Mouse (Mus musculus): ENCODE data around the gene Gng3. TPM values are rescaled to one million over a fixed set of nuclear protein-coding genes. Genes with fewer than 3 reads are reported as not detected.
"Not testable (repeated sequence)": the region's sequence is repeated elsewhere in the genome, so short reads cannot be mapped to it uniquely, and the experiment has no call there.

Gene Gng3
- polyA plus RNA-seq, 1 experiment from 2014 or later = 1.3 TPM

DNA sequence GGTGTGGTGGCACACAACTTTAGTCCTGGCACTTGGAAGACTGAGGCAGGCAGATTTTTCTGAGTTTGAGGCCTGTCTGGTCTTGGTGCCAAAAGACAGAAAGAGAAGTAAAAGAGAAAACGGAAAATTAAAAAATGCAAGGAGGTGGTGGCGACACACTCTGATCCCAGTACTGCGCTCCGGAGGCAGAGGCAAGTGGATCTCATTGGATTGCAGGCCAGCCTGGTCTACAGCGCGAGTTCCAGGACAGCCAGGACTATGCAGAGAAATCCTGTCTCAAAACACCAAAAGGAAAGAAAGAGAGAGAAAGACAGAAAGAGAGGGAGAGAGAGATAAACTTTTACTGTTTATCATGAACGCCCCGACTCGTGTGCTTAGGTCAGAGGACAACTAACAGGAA, 31.8 kb upstream of the Gng3 start:
- Histone ChIP-seq H3K9ac (peak overlapping the region; percentile 96), H3K36me3 (peaks cover 28% of the 10 kb centered on the region), H3K27me3 (no peaks in the 10 kb centered on the region), H3K27ac (peak overlapping the region; percentile 66), H3K4me1 (replicated peaks) (peaks cover 9% of the 10 kb centered on the region), H3K4me3 (peak overlapping the region; percentile 83), H3K9me3 (replicated peaks) (no peaks in the 10 kb centered on the region), H3K4me2 (peak overlapping the region; percentile 87)
- WGBS = 42% methylated on average over 9 of the region's 9 CpGs
- ATAC-seq (replicated peaks; ENCODE audit: insufficient number of reproducible peaks, insufficient read depth, low FRiP score, low read depth) = no peak

DNA sequence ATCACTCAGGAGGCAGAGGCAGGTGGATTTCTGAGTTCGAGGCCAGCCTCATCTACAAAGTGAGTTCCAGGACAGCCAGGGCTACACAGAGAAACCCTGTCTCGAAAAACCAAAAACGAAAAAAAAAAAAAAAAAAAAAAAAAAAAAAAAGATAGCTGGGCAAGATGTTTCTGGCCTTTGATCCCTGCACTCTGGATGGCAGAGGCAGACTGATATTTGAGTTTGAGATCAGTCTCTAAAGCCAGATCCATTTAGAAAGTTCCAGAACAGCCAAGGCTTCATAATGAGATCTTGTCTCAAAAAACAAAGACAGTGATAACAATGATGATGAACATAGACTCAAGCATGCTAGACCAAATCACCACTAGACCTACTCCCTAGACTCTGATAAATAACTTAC, 31.4 kb upstream of the Gng3 start:
- WGBS = 78% methylated on average over 3 of the region's 3 CpGs
- not testable (repeated sequence) for H3K9me3 ChIP-seq (replicated peaks); H3K27me3 ChIP-seq; ATAC-seq (replicated peaks; ENCODE audit: insufficient number of reproducible peaks, insufficient read depth, low FRiP score, low read depth); H3K9ac ChIP-seq; H3K27ac ChIP-seq; H3K4me1 ChIP-seq (replicated peaks)
- Histone ChIP-seq H3K36me3 (peaks cover 24% of the 10 kb centered on the region), H3K4me2 (peak overlapping the region; percentile 87), H3K4me3 (peak overlapping the region; percentile 83)

DNA sequence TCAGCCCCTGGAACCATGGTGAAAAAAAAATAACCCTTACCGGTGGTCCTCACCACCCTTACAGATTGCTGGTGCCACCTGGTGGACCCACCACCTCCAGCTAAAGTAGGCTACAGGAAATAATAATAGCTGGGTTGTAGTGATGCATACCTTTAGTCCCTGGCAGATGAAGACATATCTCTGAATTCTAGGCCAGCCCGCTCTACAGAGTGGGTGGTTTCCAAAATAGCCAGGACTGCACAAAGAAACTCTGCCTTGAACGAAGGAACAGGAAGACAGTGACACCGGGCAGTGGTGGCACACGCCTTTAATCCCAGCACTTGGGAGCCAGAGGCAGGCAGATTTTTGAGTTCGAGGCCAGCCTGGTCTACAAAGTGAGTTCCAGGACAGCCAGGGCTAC, 25.3 kb upstream of the Gng3 start:
- WGBS = 77% methylated on average over 6 of the region's 6 CpGs
- Histone ChIP-seq H3K27ac (no peak overlapping the region), H3K4me3 (no peak overlapping the region), H3K4me1 (replicated peaks) (no peaks in the 10 kb centered on the region), H3K4me2 (no peak overlapping the region), H3K27me3 (no peaks in the 10 kb centered on the region), H3K36me3 (no peaks in the 10 kb centered on the region), H3K9ac (no peak overlapping the region), H3K9me3 (replicated peaks) (no peaks in the 10 kb centered on the region)
- ATAC-seq (replicated peaks; ENCODE audit: insufficient number of reproducible peaks, insufficient read depth, low FRiP score, low read depth) = no peak

DNA sequence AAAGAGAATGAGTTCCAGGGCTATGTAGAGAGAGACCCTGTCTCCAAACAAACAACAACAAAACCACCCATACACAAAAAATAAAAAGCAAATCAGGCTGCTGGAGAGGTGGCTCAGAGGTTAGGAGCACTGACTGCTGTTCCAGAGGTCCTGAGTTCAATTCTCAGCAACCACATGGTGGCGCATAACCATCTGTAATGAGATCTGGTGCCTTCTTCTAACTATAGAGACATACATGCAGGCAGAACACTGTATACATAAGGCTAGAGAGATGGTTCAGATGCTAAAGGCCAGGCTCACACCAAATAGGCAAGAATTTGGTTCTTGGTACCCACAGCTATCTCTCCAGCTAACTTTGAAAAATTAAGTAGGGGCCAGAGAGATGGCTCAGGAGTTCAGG, 20.0 kb upstream of the Gng3 start:
- Histone ChIP-seq H3K4me3 (no peak overlapping the region), H3K27me3 (no peaks in the 10 kb centered on the region), H3K4me1 (replicated peaks) (no peaks in the 10 kb centered on the region), H3K9ac (no peak overlapping the region), H3K36me3 (no peaks in the 10 kb centered on the region), H3K9me3 (replicated peaks) (no peaks in the 10 kb centered on the region), H3K4me2 (no peak overlapping the region), H3K27ac (no peak overlapping the region)
- ATAC-seq (replicated peaks; ENCODE audit: insufficient number of reproducible peaks, insufficient read depth, low FRiP score, low read depth) = no peak
- WGBS = 26% methylated on average over 1 of the region's 1 CpGs

DNA sequence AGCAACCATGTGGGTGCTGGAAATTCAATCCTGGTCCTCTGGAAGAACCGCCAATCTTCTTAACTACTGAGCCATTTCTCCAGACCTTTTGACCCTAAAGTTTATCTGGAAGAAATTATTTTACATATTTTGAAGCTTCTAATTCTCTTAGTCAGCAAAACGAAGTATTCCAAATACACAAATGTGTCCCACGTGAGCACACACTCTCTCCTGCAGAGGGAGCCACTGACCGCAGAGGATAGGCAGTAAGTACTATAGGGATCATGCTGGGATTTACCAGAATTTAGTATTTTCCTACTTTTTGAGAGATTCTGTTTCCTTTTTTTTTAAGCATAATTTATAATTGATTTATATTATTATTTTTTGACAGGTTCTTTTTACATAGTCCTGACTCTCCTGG, 18.7 kb upstream of the Gng3 start:
- Histone ChIP-seq H3K27ac (no peak overlapping the region), H3K9ac (no peak overlapping the region), H3K9me3 (replicated peaks) (no peaks in the 10 kb centered on the region), H3K36me3 (no peaks in the 10 kb centered on the region), H3K4me3 (no peak overlapping the region), H3K27me3 (no peaks in the 10 kb centered on the region), H3K4me2 (no peak overlapping the region), H3K4me1 (replicated peaks) (no peaks in the 10 kb centered on the region)
- WGBS = 44% methylated on average over 4 of the region's 4 CpGs
- ATAC-seq (replicated peaks; ENCODE audit: insufficient number of reproducible peaks, insufficient read depth, low FRiP score, low read depth) = no peak

DNA sequence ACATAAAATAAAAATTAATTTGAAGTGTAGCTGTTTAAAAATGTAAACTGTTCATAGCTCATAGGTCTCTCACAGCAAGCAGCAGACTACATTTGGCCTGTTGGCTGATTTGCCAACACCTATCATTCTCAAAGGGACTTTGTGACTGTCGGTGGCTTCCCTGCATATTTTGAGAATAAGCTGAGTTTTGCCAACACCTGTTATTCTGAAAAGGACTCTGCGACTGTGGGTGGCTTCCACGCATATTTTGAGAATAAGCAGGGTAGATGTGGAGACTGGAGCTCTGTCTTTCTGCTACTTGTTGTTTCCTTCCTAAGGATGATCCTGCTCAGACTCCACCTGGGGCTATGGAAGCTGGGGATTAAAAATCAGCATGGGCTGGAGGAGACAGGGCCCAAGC, 14.1 kb upstream of the Gng3 start:
- H3K4me2 ChIP-seq = no peak overlapping the region
- H3K4me3 ChIP-seq = no peak overlapping the region
- 75% methylated on average over 3 of the region's 3 CpGs for WGBS
- no peak overlapping the region for H3K27ac ChIP-seq
- no peak overlapping the region for H3K9ac ChIP-seq
- H3K9me3 ChIP-seq (replicated peaks) = no peaks in the 10 kb centered on the region
- H3K36me3 ChIP-seq = peaks cover 5% of the 10 kb centered on the region; the same call in 1 of the 2 replicates
- ATAC-seq (replicated peaks; ENCODE audit: insufficient number of reproducible peaks, insufficient read depth, low FRiP score, low read depth) = no peak
- no peaks in the 10 kb centered on the region for H3K27me3 ChIP-seq
- peaks cover 13% of the 10 kb centered on the region for H3K4me1 ChIP-seq (replicated peaks)

DNA sequence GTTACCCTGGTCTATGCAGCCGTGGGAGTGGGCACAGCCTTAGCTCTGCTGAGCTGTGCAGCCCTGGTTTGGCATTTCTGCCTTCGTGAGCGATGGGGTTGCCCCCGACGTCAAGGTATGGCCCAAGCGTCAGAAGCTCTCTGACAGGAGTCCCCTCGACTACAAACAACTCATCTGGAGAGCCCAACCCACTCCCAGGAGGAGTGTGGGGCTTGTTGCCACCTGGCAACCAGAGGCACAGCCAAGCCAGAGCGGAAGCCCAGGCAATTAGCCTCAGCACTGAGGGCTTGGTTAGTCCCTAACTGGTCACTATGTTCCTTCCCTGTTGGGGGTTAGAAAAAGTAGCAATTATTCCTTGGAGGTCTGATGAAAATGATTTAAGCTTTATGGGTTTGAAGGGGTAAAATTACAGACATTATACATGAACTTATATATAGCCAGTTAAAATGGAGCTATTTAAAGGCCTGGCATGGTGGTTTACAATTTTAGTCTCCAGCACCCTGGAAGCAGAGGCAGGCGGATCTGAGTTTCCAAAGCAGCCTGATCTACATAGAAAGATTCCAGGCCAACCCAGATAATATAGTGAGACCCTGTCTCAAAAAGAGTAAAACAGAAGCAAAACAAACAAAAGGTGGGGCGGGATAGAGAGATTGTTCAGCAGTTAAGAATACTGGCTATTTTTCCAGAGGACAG, 13.4 kb upstream of the Gng3 start:
- no peak overlapping the region for H3K27ac ChIP-seq
- H3K36me3 ChIP-seq = peaks cover 9% of the 10 kb centered on the region
- peaks cover 13% of the 10 kb centered on the region for H3K4me1 ChIP-seq (replicated peaks)
- ATAC-seq (replicated peaks; ENCODE audit: insufficient number of reproducible peaks, insufficient read depth, low FRiP score, low read depth) = no peak
- no peak overlapping the region for H3K9ac ChIP-seq
- no peaks in the 10 kb centered on the region for H3K9me3 ChIP-seq (replicated peaks)
- H3K4me2 ChIP-seq = no peak overlapping the region
- H3K27me3 ChIP-seq = no peaks in the 10 kb centered on the region
- H3K4me3 ChIP-seq = no peak overlapping the region
- WGBS = 51% methylated on average over 10 of the region's 10 CpGs

DNA sequence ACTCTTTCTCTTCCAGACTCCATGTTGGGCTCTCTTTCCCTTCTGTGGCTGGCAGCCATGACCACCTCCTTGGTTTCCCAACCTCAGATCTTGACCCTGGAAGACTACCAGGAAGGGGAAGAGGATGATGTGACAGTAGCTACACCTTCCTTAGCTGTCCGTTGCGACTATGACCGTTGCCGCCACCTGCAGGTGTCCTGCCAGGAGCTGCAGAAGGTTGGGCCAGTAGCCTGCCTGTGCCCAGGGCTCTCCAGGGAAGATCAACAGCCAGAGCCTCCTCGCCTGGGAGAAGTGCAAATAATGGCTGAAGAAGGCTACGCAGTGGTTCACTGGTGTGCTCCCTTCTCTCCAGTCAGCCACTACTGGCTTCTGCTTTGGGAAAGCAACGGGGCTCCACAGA, 12.6 kb upstream of the Gng3 start:
- Histone ChIP-seq H3K9ac (no peak overlapping the region), H3K36me3 (peaks cover 17% of the 10 kb centered on the region), H3K4me3 (no peak overlapping the region), H3K27me3 (no peaks in the 10 kb centered on the region), H3K4me1 (replicated peaks) (peaks cover 13% of the 10 kb centered on the region), H3K4me2 (no peak overlapping the region), H3K27ac (no peak overlapping the region), H3K9me3 (replicated peaks) (no peaks in the 10 kb centered on the region)
- WGBS = 48% methylated on average over 7 of the region's 7 CpGs
- no peak for ATAC-seq (replicated peaks; ENCODE audit: insufficient number of reproducible peaks, insufficient read depth, low FRiP score, low read depth)

DNA sequence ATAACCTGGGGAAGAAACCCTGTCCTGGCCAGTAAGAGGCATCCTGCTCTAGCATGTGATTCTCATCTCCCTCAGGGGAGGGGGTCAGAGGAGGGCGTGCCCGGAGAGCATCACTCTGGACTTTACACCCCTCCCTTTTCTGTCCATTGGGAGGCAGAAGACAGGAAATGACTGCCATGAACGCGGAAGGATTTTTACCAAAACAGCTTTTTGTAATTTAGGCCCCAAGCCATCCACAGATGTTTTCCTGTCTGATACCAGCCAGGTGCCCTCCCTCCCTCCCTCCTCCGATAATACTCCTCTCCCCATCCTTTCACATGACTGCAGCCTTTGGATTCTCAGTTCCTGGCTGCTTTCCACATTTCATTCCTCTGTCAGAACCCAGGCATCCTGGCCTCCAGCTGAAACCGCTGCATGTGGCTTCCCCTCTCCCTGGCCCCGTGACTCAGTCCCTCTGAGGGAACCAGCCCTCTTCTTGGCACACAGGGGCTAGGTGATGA, 11.5 kb upstream of the Gng3 start, which contains the start of gene Lrrn4cl:
Gene Lrrn4cl (plus strand): TSS at position 367 of the 500 bp plus-strand sequence.
- Histone ChIP-seq H3K9me3 (replicated peaks) (no peaks in the 10 kb centered on the region), H3K4me2 (peak within 1 kb of the TSS; percentile 28; the same call in 1 of the 2 replicates), H3K4me3 (no peak within 1 kb of the TSS), H3K36me3 (peaks cover 27% of the 10 kb centered on the region), H3K4me1 (replicated peaks) (peaks cover 13% of the 10 kb centered on the region), H3K27me3 (no peaks in the 10 kb centered on the region), H3K27ac (peak within 1 kb of the TSS; percentile 53), H3K9ac (0 out of 2 replicates have a peak within 1 kb of the TSS, but pooled peaks have one; percentile 7)
- ATAC-seq (replicated peaks; ENCODE audit: insufficient number of reproducible peaks, insufficient read depth, low FRiP score, low read depth) = peak; percentile 60; the same call in 1 of the 2 replicates
- 21% methylated on average over 7 of the region's 7 CpGs for WGBS

DNA sequence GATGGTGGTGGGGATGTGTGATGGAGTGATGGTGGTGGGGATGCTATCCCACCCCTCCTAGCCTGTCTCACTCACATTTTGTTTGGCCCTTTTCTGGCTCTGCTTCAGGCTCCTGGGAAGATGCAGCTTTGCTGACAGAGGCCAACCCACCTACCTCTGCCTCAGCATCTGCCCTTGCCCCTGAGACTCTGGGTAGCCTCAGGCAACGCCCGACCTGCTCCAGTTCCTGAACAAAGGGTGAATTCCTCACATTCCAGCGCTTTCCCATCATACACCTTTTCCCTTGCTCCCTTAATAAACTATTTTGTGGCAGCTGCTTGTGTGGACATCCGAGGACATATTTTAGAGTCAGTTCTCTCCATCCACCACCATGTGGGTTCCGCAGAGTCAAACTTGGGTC, 9.4 kb upstream of the Gng3 start:
- Histone ChIP-seq H3K27me3 (no peaks in the 10 kb centered on the region), H3K27ac (no peak overlapping the region), H3K4me2 (no peak overlapping the region), H3K9me3 (replicated peaks) (no peaks in the 10 kb centered on the region), H3K4me3 (no peak overlapping the region), H3K9ac (no peak overlapping the region), H3K4me1 (replicated peaks) (peaks cover 13% of the 10 kb centered on the region), H3K36me3 (peaks cover 27% of the 10 kb centered on the region)
- ATAC-seq (replicated peaks; ENCODE audit: insufficient number of reproducible peaks, insufficient read depth, low FRiP score, low read depth) = no peak
- 72% methylated on average over 5 of the region's 5 CpGs for WGBS

DNA sequence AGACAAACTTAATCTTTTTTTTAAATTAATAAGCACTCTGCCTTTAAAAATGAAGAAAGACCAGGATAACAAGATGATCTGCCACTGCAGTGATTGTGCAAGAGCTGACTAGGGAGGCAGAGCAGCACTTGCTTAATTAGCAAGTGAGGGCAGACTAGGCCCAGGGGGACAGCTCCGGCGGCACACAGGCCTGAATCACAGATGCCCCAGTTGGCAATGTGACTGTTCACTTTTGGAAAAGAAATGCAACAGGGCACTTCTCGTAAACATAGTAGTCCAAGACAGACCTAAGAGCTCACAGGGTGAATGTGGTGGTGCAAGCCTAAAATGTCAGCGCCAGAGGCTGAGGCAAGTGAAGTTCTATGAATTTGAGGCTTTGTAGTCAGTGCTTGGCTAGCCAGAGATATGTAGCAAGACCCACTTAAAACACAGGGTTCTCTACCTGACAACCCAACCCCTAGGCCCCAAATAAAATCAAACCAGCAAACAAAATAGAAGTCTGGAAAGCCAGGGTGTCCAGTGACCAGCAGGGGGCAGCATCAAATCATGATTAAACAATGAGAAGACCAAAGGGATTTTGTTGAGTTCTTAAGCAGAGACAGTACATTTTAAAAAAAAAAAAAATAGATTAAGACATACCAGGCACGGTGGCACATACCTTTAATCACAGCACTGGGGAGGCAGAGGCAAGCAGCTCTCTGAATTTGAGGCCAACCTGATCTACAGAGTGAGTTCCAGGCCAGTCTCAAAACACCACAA, 5.6 kb upstream of the Gng3 start:
- Histone ChIP-seq H3K27me3 (no peaks in the 10 kb centered on the region), H3K9me3 (replicated peaks) (no peaks in the 10 kb centered on the region), H3K4me2 (no peak overlapping the region), H3K4me3 (no peak overlapping the region), H3K36me3 (peaks cover 37% of the 10 kb centered on the region), H3K9ac (no peak overlapping the region), H3K27ac (no peak overlapping the region), H3K4me1 (replicated peaks) (peaks cover 15% of the 10 kb centered on the region)
- WGBS = 56% methylated on average over 5 of the region's 5 CpGs
- no peak for ATAC-seq (replicated peaks; ENCODE audit: insufficient number of reproducible peaks, insufficient read depth, low FRiP score, low read depth)

All from heart, embryonic 15.5 days (tissue).